Mouse (Mus musculus): Measurements from ENCODE around the gene Cks1b. TPM values are rescaled to one million over a fixed set of nuclear protein-coding genes. Genes with fewer than 3 reads are reported as not detected.

The Cks1b gene
- polyA plus RNA-seq, 1 experiment: 10.9 TPM

Other genes with a start within 250 kb of the Cks1b start
- 39.4 and 48.7 TPM in 2 replicates for gene Scamp3, start 240.9 kb downstream of the Cks1b start, polyA plus RNA-seq (2012; ENCODE audit: insufficient read depth, insufficient read length, missing spikeins)
- 1.3 and 2.0 TPM in 2 replicates for gene Fam189b, start 235.2 kb downstream of the Cks1b start, polyA plus RNA-seq (2012; ENCODE audit: insufficient read depth, insufficient read length, missing spikeins)
- gene Gba, start 215.5 kb downstream of the Cks1b start, polyA plus RNA-seq (2012; ENCODE audit: insufficient read depth, insufficient read length, missing spikeins): 18.2 and 25.1 TPM in 2 replicates
- gene Thbs3, start 203.2 kb downstream of the Cks1b start, polyA plus RNA-seq (2012; ENCODE audit: insufficient read depth, insufficient read length, missing spikeins): 5.6 and 8.9 TPM in 2 replicates
- 108 and 115 TPM in 2 replicates for gene Mtx1, start 191.3 kb downstream of the Cks1b start, polyA plus RNA-seq (2012; ENCODE audit: insufficient read depth, insufficient read length, missing spikeins)
- 0.75 and 0.83 TPM in 2 replicates for gene Muc1, start 189.3 kb downstream of the Cks1b start, polyA plus RNA-seq (2012; ENCODE audit: insufficient read depth, insufficient read length, missing spikeins)
- gene Krtcap2, start 172.4 kb downstream of the Cks1b start, polyA plus RNA-seq (2012; ENCODE audit: insufficient read depth, insufficient read length, missing spikeins): 57.6 and 64.8 TPM in 2 replicates
- gene Trim46, start 172.1 kb downstream of the Cks1b start, polyA plus RNA-seq (2012; ENCODE audit: insufficient read depth, insufficient read length, missing spikeins): not detected in 2 replicates
- gene Dpm3, start 159.0 kb downstream of the Cks1b start, polyA plus RNA-seq (2012; ENCODE audit: insufficient read depth, insufficient read length, missing spikeins): 125 and 130 TPM in 2 replicates
- gene Slc50a1, start 147.8 kb downstream of the Cks1b start, polyA plus RNA-seq (2012; ENCODE audit: insufficient read depth, insufficient read length, missing spikeins): 28.3 and 33.1 TPM in 2 replicates
- gene Efna1, start 137.2 kb downstream of the Cks1b start, polyA plus RNA-seq (2012; ENCODE audit: insufficient read depth, insufficient read length, missing spikeins): 5.6 and 6.3 TPM in 2 replicates
- 0.44 TPM in 1 of 2 replicates, not detected in the other for gene Efna3, start 95.4 kb downstream of the Cks1b start, polyA plus RNA-seq (2012; ENCODE audit: insufficient read depth, insufficient read length, missing spikeins)
- 1.3 TPM in 1 of 2 replicates, not detected in the other for gene Efna4, start 80.4 kb downstream of the Cks1b start, polyA plus RNA-seq (2012; ENCODE audit: insufficient read depth, insufficient read length, missing spikeins)
- gene Adam15, start 68.4 kb downstream of the Cks1b start, polyA plus RNA-seq (2012; ENCODE audit: insufficient read depth, insufficient read length, missing spikeins): 28.5 and 31.3 TPM in 2 replicates
- gene Dcst2, start 56.4 kb downstream of the Cks1b start, polyA plus RNA-seq (2012; ENCODE audit: insufficient read depth, insufficient read length, missing spikeins): 1.2 and 1.6 TPM in 2 replicates
- gene Dcst1, start 53.1 kb downstream of the Cks1b start, polyA plus RNA-seq (2012; ENCODE audit: insufficient read depth, insufficient read length, missing spikeins): 0.75 TPM in 1 of 2 replicates, not detected in the other
- 93.2 and 121 TPM in 2 replicates for gene Zbtb7b, start 23.6 kb downstream of the Cks1b start, polyA plus RNA-seq (2012; ENCODE audit: insufficient read depth, insufficient read length, missing spikeins)
- 1.3 TPM in 1 of 2 replicates, not detected in the other for gene Lenep, start 15.6 kb downstream of the Cks1b start, polyA plus RNA-seq (2012; ENCODE audit: insufficient read depth, insufficient read length, missing spikeins)
- 33.4 and 60.7 TPM in 2 replicates for gene Flad1, start 6.5 kb downstream of the Cks1b start, polyA plus RNA-seq (2012; ENCODE audit: insufficient read depth, insufficient read length, missing spikeins)
- 36.0 and 37.2 TPM in 2 replicates for gene Shc1, start 60 bp upstream of the Cks1b start, polyA plus RNA-seq (2012; ENCODE audit: insufficient read depth, insufficient read length, missing spikeins)
- gene Pygo2, start 11.8 kb upstream of the Cks1b start, polyA plus RNA-seq (2012; ENCODE audit: insufficient read depth, insufficient read length, missing spikeins): 4.6 and 13.0 TPM in 2 replicates
- gene Pbxip1, start 18.3 kb upstream of the Cks1b start, polyA plus RNA-seq (2012; ENCODE audit: insufficient read depth, insufficient read length, missing spikeins): 18.9 and 25.8 TPM in 2 replicates
- 191 and 194 TPM in 2 replicates for gene Pmvk, start 36.2 kb upstream of the Cks1b start, polyA plus RNA-seq (2012; ENCODE audit: insufficient read depth, insufficient read length, missing spikeins)
- gene Kcnn3, start 101.8 kb upstream of the Cks1b start, polyA plus RNA-seq (2012; ENCODE audit: insufficient read depth, insufficient read length, missing spikeins): 0.28 and 0.29 TPM in 2 replicates

Data from brown adipose tissue, adult 24 weeks (tissue).